Mouse (Mus musculus) neural tube, embryonic 10.5 days (tissue): ENCODE results near the gene Actn4.

Source experiments
- DNase-seq: peaks from one replicate; pipeline ENCODE4 v3.0.0-alpha.2; 2017; ENCODE audit warnings: low spot score; ENCODE audit errors: extremely low spot score

The Actn4 gene

GRCm38 (mm10) chr7:28850642-28851041, 111.5 kb downstream of the Actn4 start:
- no peak for DNase-seq

GRCm38 (mm10) chr7:28849700-28850236, 112.4 kb downstream of the Actn4 start:
- no peak for DNase-seq

- DNase-seq, result no peak
Observed at GRCm38 (mm10) chr7:28847273-28847672, 114.9 kb downstream of the Actn4 start.
